Mouse (Mus musculus): ENCODE results near the gene Vmn2r13. TPM values are rescaled to one million over a fixed set of nuclear protein-coding genes. Genes with fewer than 3 reads are reported as not detected.
"Not testable (repeated sequence)": the region's sequence is repeated elsewhere in the genome, so short reads cannot be mapped to it uniquely, and the experiment has no call there.

Vmn2r13 gene
- 0.04 TPM for polyA plus RNA-seq (2012; fragmentation: generic; extraction: Trizol)

DNA sequence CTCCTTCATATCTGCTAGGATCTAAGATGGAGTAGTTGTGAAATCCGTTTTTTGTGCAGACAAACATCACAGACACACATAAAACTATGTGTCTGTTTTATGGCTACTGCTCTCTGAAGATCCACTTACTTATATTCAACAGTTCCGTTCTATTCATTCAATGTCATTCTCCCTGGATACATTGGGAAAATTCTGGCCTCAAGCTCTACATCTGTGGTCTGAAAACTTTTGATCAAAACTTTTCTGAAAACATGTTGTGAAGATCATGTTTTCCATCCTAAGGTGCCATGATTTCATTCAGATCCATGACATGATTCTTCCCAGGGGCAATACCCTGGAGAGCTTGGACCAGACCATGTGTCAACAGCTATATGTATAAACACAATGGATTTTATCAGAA lies at the start of gene Vmn2r13:
TSS of gene Vmn2r13 (minus strand) at position 101 of the 400 bp plus-strand sequence.
- not testable (repeated sequence) for H3K4me3 ChIP-seq; H3ac ChIP-seq (ENCODE audit: control insufficient read depth, insufficient read length); H3K79me2 ChIP-seq (ENCODE audit: control insufficient read depth, insufficient read depth); H3K4me2 ChIP-seq (ENCODE audit: low read depth); H3K27me3 ChIP-seq (ENCODE audit: control insufficient read depth, insufficient read depth, insufficient read length); H3K36me3 ChIP-seq (ENCODE audit: control insufficient read depth, insufficient read depth)

DNA sequence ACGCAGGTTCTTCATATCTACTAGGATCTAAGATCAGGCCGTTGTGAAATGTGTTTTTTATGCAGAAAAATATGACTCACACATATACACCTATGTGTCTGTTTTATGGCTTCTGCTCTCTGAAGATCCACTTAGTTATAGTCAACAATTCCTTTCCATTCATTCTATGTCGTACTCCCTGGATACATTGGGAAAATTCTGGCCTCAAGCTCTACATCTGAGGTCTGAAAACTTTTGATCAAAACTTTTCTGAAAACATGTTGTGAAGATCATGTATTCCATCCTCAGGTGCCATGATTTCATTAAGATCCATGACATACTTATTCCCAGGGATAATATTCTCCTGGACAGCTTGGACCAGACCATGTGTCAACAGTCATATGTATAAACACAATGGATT lies 32.6 kb upstream of the Vmn2r13 start, which contains the start of gene Vmn2r14:
TSS of gene Vmn2r14 (minus strand) at position 101 of the 400 bp plus-strand sequence.
- no peak within 1 kb of the TSS for H3K4me3 ChIP-seq
- TF ChIP-seq USF1 (IDR thresholded peaks at IDR 0.05; ENCODE audit: low read depth) = no peak
- TF ChIP-seq POLR2AphosphoS2 (IDR thresholded peaks at IDR 0.05; ENCODE audit: insufficient read length, low read depth) = no peak
- no peak for TF ChIP-seq TCF3 (IDR thresholded peaks at IDR 0.05; ENCODE audit: insufficient read length, low read depth)
- no peak for TF ChIP-seq E2F4 (IDR thresholded peaks at IDR 0.05; ENCODE audit: insufficient read depth)
- TF ChIP-seq MAX (IDR thresholded peaks at IDR 0.05; ENCODE audit: low read depth) = no peak
- no peak for TF ChIP-seq MYOD1 (IDR thresholded peaks at IDR 0.05; ENCODE audit: control insufficient read depth in 1 of 3, insufficient read length in 2 of 3, low read depth in 2 of 3)
- no peak for TF ChIP-seq POLR2A (IDR thresholded peaks at IDR 0.05; ENCODE audit: insufficient read length, low read depth)
- no peak for TF ChIP-seq MYOG (IDR thresholded peaks at IDR 0.05; ENCODE audit: control insufficient read depth in 1 of 3, insufficient read depth in 1 of 3, insufficient read length in 2 of 3, low read depth in 2 of 3)
- TF ChIP-seq SRF (IDR thresholded peaks at IDR 0.05; ENCODE audit: control insufficient read depth, insufficient read length, low read depth) = no peak
- no peak for TF ChIP-seq REST (IDR thresholded peaks at IDR 0.05; ENCODE audit: insufficient read depth, insufficient read length)
- no peak for TF ChIP-seq TCF12 (IDR thresholded peaks at IDR 0.05; ENCODE audit: insufficient read depth, poor library complexity, severe bottlenecking)
- TF ChIP-seq CEBPB (IDR thresholded peaks at IDR 0.05; ENCODE audit: insufficient read depth, poor library complexity, severe bottlenecking) = no peak
- H3K36me3 ChIP-seq (ENCODE audit: control insufficient read depth, insufficient read depth) = no peaks in the 10 kb centered on the region
- no peak within 1 kb of the TSS for H3K4me2 ChIP-seq (ENCODE audit: low read depth)
- no peaks in the 10 kb centered on the region for H3K79me2 ChIP-seq (ENCODE audit: control insufficient read depth, insufficient read depth)
- no peak within 1 kb of the TSS for H3ac ChIP-seq (ENCODE audit: control insufficient read depth, insufficient read length)
- no peaks in the 10 kb centered on the region for H3K27me3 ChIP-seq (ENCODE audit: control insufficient read depth, insufficient read depth, insufficient read length)

DNA sequence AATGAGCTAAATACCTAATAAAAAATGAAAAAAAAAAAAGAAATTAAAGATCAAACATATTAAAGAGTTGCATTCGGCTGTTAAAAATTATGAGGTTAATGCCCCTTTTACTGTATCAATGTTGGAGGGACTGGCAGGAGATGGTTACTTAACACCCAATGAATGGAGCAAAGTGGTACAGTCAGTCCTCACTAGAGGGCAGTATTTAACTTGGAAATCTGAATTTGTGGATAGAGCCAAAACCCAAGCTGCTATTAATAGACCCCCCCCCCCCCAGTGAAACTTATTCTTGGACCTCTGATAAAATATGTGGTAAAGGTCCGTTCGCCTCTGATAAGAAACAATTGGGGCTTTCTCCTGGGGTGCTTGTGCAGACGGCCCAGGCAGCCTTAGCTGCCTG lies 25.1 kb downstream of the Vmn2r13 start:
- H3K79me2 ChIP-seq (ENCODE audit: control insufficient read depth, insufficient read depth); H3K27me3 ChIP-seq (ENCODE audit: control insufficient read depth, insufficient read depth, insufficient read length); H3K4me3 ChIP-seq; H3ac ChIP-seq (ENCODE audit: control insufficient read depth, insufficient read length); H3K36me3 ChIP-seq (ENCODE audit: control insufficient read depth, insufficient read depth): not testable (repeated sequence)
- H3K4me2 ChIP-seq (ENCODE audit: low read depth) = peak overlapping the region; percentile 42

DNA sequence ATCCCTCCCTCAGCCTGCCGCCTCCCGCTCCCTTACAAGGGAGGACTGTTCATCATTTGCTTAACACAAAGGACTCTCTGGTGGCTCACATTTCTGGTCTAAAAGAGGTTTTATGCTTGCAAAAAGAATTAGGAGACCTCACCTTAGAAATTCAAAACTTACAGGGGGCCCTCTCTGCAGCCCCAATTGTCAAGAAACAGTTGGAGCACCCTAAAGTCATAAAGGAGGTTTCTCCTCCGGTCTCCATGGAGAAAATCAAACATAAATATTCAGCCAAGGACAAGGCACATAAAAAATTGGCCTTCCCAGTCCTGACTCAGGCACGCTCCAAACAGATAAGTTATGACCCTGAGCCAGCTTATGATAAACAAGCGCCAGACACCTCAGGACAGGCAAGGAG lies 31.9 kb downstream of the Vmn2r13 start:
- TF ChIP-seq TCF12 (IDR thresholded peaks at IDR 0.05; ENCODE audit: insufficient read depth, poor library complexity, severe bottlenecking) = no peak
- no peak for TF ChIP-seq POLR2A (IDR thresholded peaks at IDR 0.05; ENCODE audit: insufficient read length, low read depth)
- no peak for TF ChIP-seq CEBPB (IDR thresholded peaks at IDR 0.05; ENCODE audit: insufficient read depth, poor library complexity, severe bottlenecking)
- TF ChIP-seq MYOD1 (IDR thresholded peaks at IDR 0.05; ENCODE audit: control insufficient read depth in 1 of 3, insufficient read length in 2 of 3, low read depth in 2 of 3) = no peak
- TF ChIP-seq MYOG (IDR thresholded peaks at IDR 0.05; ENCODE audit: control insufficient read depth in 1 of 3, insufficient read depth in 1 of 3, insufficient read length in 2 of 3, low read depth in 2 of 3) = no peak
- no peak for TF ChIP-seq SRF (IDR thresholded peaks at IDR 0.05; ENCODE audit: control insufficient read depth, insufficient read length, low read depth)
- no peak for TF ChIP-seq USF1 (IDR thresholded peaks at IDR 0.05; ENCODE audit: low read depth)
- no peak for TF ChIP-seq TCF3 (IDR thresholded peaks at IDR 0.05; ENCODE audit: insufficient read length, low read depth)
- no peak for TF ChIP-seq REST (IDR thresholded peaks at IDR 0.05; ENCODE audit: insufficient read depth, insufficient read length)
- no peak for TF ChIP-seq MAX (IDR thresholded peaks at IDR 0.05; ENCODE audit: low read depth)
- no peak for TF ChIP-seq E2F4 (IDR thresholded peaks at IDR 0.05; ENCODE audit: insufficient read depth)
- no peak for TF ChIP-seq POLR2AphosphoS2 (IDR thresholded peaks at IDR 0.05; ENCODE audit: insufficient read length, low read depth)
- no peaks in the 10 kb centered on the region for H3K79me2 ChIP-seq (ENCODE audit: control insufficient read depth, insufficient read depth)
- H3K4me2 ChIP-seq (ENCODE audit: low read depth) = peak overlapping the region; percentile 89
- H3ac ChIP-seq (ENCODE audit: control insufficient read depth, insufficient read length) = no peak overlapping the region
- H3K4me3 ChIP-seq = peak overlapping the region; percentile 27
- H3K27me3 ChIP-seq (ENCODE audit: control insufficient read depth, insufficient read depth, insufficient read length) = no peaks in the 10 kb centered on the region
- no peaks in the 10 kb centered on the region for H3K36me3 ChIP-seq (ENCODE audit: control insufficient read depth, insufficient read depth)

DNA sequence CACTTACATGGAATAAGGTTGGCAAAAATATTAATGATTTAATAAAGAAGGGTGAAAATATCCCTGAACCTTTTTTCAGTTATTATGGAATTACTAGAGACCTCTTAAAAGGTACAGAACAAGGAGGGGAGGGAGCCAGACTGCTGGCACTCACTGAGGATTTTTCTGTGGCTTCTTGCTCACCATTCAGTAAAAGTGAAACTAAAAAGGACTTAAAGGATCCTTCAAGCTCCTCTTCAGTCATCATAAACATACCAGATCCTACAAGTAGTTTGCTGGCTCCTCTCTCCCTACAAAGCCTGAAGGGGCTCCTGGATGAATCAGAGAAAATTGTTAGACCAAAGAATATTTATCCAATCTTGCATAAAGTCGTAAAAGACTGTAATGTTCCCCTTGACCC lies 32.4 kb downstream of the Vmn2r13 start:
- not testable (repeated sequence) for H3K27me3 ChIP-seq (ENCODE audit: control insufficient read depth, insufficient read depth, insufficient read length); H3K36me3 ChIP-seq (ENCODE audit: control insufficient read depth, insufficient read depth); H3ac ChIP-seq (ENCODE audit: control insufficient read depth, insufficient read length); H3K79me2 ChIP-seq (ENCODE audit: control insufficient read depth, insufficient read depth)
- Histone ChIP-seq H3K4me3 (peak overlapping the region; percentile 27), H3K4me2 (ENCODE audit: low read depth) (peak overlapping the region; percentile 89)

Data from myocyte (in vitro differentiated cells).